Mouse (Mus musculus): ENCODE results near the gene Thoc5.

- TF ChIP-seq CTCF (IDR thresholded peaks at IDR 0.05; ENCODE audit: low read depth, low read length): no peak
- no peak for TF ChIP-seq TAL1 (conservative IDR thresholded peaks at IDR 0.05; ENCODE audit: low read depth, low read length)
- TF ChIP-seq GATA1 (IDR thresholded peaks at IDR 0.05; ENCODE audit: borderline replicate concordance, low read length): no peak
- TF ChIP-seq GATA2 (IDR thresholded peaks at IDR 0.05; ENCODE audit: borderline replicate concordance, low read depth, low read length): no peak
These were observed 26.6 kb downstream of the Thoc5 start for GRCm38 (mm10) chr11:4921751-4922150.
